Mouse (Mus musculus): Measurements from ENCODE around the gene Fsd2. TPM values are rescaled to one million over a fixed set of nuclear protein-coding genes. Genes with fewer than 3 reads are reported as not detected.

The Fsd2 gene
- polyA plus RNA-seq, 1 experiment from 2014 or later = 65.8 TPM

DNA sequence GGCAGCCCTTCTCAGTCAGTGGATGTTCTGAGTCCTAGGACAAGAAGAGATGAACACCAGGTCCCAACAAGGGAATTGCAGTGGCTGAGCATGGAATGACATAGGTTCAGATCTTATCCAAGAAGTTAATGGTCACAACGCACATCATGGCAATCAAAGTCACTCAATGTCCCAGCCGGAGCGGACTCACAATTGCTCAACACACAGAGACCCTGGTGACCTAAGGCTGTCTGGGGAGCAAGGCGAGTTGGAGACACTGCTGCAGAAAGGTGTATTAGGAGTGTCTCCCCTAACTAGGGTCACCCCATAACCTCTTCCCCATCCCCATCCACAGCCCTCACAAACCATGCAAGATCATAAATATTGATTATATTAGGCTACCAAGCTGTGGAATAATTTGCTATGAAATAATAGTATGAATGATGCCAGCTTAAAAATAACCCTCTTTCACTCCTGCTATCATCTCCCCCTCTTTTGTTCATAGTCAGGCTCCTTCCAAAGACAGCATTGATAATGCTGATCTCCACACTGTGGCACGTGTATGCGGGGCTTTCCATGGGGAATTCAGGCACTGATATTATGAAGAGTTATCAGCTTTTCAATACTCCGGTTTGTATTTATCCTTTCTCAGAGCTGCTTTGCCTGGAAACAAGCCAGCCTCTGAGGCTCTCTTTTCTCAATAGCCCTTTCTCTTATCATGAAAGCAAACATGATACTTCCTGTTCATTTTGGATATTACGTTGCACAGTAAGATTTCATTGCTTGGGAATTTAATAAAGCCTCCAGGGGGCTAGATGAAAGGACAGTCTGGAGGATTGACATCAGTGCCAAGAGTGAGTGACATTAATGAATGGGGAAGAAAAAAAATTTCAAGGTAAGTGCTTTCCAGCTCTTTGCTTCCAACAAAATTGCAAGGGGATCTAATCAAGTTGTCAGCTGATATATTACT lies 6.4 kb downstream of the Fsd2 start:
- H3K27ac ChIP-seq (ENCODE audit: poor library complexity, severe bottlenecking) = peak overlapping the region; percentile 50
- H3K9ac ChIP-seq = no peak overlapping the region
- ATAC-seq (ENCODE audit: insufficient number of reproducible peaks, low FRiP score) = no peak
- H3K27me3 ChIP-seq (replicated peaks) = no peaks in the 10 kb centered on the region
- WGBS = 51% methylated on average over 8 of the region's 8 CpGs
- no peak overlapping the region for H3K4me3 ChIP-seq
- H3K9me3 ChIP-seq (replicated peaks) = no peaks in the 10 kb centered on the region
- H3K4me2 ChIP-seq = no peak overlapping the region
- peaks cover 43% of the 10 kb centered on the region for H3K4me1 ChIP-seq (replicated peaks)
- H3K36me3 ChIP-seq = peaks cover 24% of the 10 kb centered on the region

DNA sequence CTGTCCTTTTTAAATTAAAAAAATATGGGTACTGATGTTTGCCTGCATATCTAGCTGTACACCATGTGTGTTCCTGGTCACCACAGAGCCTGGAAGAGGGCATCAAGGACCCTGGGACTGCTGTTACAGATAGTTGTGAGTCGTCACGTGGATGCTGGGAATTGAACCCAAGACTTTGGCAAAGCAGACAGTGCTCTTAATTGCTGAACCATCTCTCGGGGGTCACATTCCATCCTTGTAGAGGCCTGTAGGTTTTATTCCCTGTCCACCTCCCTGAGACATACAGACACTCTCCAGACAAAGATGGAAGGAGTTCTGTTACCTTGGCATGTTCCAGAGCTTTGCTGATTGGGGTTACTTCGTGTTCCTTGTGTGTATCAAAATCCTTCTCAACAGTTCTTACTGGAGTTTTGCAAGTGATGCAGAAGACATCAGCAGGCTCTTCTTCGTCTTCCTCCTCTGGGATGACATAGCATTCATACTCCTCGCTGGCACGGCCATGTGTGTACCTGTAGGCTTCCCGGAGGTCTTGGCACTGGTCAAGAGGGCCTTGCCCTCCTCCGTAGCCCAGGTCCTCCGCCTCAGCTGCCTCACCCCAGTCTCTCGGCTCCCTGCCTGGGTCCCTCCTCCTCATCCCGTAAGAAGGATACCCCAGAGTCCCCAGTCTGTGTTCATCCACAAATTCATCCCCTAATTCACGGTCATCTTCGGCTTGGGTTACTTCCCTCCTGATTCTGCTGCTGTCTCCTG lies 7.3 kb downstream of the Fsd2 start:
- ATAC-seq (ENCODE audit: insufficient number of reproducible peaks, low FRiP score) = no peak
- H3K4me2 ChIP-seq = no peak overlapping the region
- no peak overlapping the region for H3K9ac ChIP-seq
- 81% methylated on average over 14 of the region's 14 CpGs for WGBS
- no peaks in the 10 kb centered on the region for H3K27me3 ChIP-seq (replicated peaks)
- peaks cover 38% of the 10 kb centered on the region for H3K4me1 ChIP-seq (replicated peaks)
- peaks cover 25% of the 10 kb centered on the region for H3K36me3 ChIP-seq
- H3K9me3 ChIP-seq (replicated peaks) = no peaks in the 10 kb centered on the region
- H3K4me3 ChIP-seq = no peak overlapping the region
- H3K27ac ChIP-seq (ENCODE audit: poor library complexity, severe bottlenecking) = no peak overlapping the region

DNA sequence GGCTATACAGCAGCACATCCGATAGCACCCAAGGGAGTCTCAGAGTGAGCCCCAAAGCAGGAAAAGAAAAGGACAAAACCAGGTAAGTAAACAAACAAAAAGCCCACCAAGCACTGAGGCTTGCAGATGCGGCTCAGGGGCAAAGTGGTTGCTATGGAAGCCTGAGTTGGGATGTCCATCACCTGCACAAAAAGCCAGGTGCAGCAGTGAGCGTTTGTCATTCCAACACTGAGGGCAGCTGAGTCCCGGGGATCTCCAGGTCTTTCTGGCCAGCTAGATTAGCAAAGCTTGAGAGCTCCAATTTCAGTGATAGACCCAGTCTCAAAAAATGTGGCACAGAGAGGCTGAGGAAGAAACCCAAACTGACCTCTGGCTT lies 8.8 kb downstream of the Fsd2 start:
- Histone ChIP-seq H3K9me3 (replicated peaks) (no peaks in the 10 kb centered on the region), H3K36me3 (peaks cover 36% of the 10 kb centered on the region), H3K27me3 (replicated peaks) (no peaks in the 10 kb centered on the region), H3K27ac (ENCODE audit: poor library complexity, severe bottlenecking) (no peak overlapping the region), H3K4me1 (replicated peaks) (peaks cover 32% of the 10 kb centered on the region), H3K9ac (no peak overlapping the region), H3K4me2 (no peak overlapping the region), H3K4me3 (no peak overlapping the region)
- no peak for ATAC-seq (ENCODE audit: insufficient number of reproducible peaks, low FRiP score)
- 50% methylated on average over 4 of the region's 4 CpGs for WGBS

DNA sequence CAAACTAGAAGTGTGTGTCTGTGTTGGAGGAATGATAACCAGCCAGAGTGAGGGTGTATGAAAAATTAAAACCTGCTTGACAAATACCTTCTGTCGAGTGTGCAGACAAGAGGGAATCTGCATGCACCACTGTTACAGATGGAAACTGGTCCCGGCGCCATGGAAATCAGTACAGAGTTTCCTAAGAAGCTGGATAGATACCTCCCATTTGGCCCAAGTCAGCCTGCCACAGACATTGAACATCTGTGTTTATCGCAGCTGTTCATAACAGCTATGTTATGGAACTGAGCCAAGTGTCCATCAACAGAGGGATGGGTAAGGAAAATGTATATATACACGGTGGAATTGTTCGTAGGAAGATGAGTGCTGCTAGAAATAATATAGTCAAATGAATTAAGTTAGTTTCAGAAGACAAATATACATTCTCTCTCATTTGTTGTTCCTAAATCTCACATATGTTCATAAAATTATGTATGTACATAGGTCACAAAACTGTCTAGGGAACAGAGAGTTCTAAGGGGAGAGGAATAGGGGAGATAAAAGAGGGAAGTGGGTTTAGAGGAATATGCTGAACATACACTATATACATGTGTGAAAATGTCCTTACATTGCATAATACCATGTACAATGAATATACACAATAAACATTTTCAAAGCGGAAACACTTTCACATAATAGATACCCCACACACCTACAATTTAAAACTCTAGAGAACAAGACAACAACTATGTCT lies 9.3 kb downstream of the Fsd2 start:
- Histone ChIP-seq H3K27ac (ENCODE audit: poor library complexity, severe bottlenecking) (no peak overlapping the region), H3K4me3 (no peak overlapping the region), H3K36me3 (peaks cover 41% of the 10 kb centered on the region), H3K4me1 (replicated peaks) (peaks cover 30% of the 10 kb centered on the region), H3K4me2 (no peak overlapping the region), H3K9me3 (replicated peaks) (no peaks in the 10 kb centered on the region), H3K9ac (no peak overlapping the region), H3K27me3 (replicated peaks) (no peaks in the 10 kb centered on the region)
- 66% methylated on average over 7 of the region's 7 CpGs for WGBS
- ATAC-seq (ENCODE audit: insufficient number of reproducible peaks, low FRiP score) = no peak

DNA sequence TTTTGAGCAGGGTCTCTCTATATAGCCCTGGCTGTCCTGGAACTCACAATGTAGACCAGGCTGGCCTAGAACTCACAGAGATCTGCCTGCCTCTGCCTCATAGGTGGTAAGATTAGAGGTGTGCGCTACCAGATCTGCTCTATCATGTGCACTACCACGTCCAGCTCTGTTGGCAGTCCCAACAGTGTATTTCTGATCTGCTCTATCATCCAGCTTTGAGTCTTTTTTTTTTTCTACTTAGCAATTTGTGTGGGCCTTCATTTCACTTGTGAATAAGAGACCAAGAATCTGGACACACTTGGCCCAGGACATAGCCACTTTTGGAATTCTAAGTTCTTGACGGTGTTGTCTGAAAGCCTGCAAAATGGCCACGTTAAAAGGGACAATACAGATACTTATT lies 9.9 kb downstream of the Fsd2 start:
- WGBS = 71% methylated on average over 4 of the region's 4 CpGs
- Histone ChIP-seq H3K36me3 (peaks cover 47% of the 10 kb centered on the region), H3K9me3 (replicated peaks) (no peaks in the 10 kb centered on the region), H3K27ac (ENCODE audit: poor library complexity, severe bottlenecking) (no peak overlapping the region), H3K27me3 (replicated peaks) (no peaks in the 10 kb centered on the region), H3K4me3 (no peak overlapping the region), H3K4me1 (replicated peaks) (peaks cover 30% of the 10 kb centered on the region), H3K9ac (no peak overlapping the region), H3K4me2 (no peak overlapping the region)
- no peak for ATAC-seq (ENCODE audit: insufficient number of reproducible peaks, low FRiP score)

DNA sequence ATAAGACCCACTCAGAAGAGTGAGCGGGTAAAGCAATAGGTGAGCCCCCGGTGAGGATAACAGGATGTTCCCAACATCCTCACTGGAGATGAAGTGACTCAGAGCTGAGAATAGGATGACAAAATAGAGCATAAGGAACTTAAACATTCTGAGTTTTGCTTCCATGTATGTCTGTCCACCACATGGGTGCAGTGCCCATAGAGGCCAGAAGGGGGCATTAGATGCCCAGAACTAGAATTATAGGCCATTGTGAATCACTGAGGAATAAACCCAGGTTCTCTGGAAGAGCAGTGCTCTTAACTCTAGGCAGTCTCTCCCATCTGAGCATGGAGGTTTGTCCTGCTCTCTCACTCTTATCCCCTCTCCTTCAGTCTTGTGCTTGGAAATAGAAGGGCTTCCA lies 12.4 kb downstream of the Fsd2 start:
- 78% methylated on average over 2 of the region's 2 CpGs for WGBS
- Histone ChIP-seq H3K4me1 (replicated peaks) (peaks cover 10% of the 10 kb centered on the region), H3K27ac (ENCODE audit: poor library complexity, severe bottlenecking) (no peak overlapping the region), H3K4me3 (no peak overlapping the region), H3K9ac (no peak overlapping the region), H3K9me3 (replicated peaks) (no peaks in the 10 kb centered on the region), H3K4me2 (no peak overlapping the region), H3K36me3 (peaks cover 62% of the 10 kb centered on the region), H3K27me3 (replicated peaks) (no peaks in the 10 kb centered on the region)
- no peak for ATAC-seq (ENCODE audit: insufficient number of reproducible peaks, low FRiP score)

DNA sequence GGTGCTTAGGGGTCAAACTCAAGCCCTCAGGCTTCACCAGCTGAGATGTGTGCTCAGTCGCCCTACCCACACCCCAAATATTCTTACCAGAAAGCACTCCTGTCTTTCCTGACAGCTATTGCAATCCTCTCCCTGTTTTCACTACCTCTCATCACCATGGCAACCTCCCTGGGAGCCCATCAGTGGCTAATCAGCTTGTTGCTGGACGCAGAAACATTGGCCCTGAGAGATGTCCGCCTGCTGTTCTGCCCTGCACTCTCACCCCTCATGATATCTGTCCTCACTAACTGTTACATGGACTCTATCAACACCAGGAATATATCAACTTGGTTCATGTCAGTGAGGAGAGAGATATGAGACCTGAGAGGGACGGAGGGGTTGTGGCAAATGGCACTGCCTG lies 13.2 kb downstream of the Fsd2 start:
- H3K27ac ChIP-seq (ENCODE audit: poor library complexity, severe bottlenecking) = no peak overlapping the region
- whole genome bisulfite sequencing = 37% methylated on average over 4 of the region's 4 CpGs
- peaks cover 62% of the 10 kb centered on the region for H3K36me3 ChIP-seq
- no peak overlapping the region for H3K4me3 ChIP-seq
- no peak for ATAC-seq (ENCODE audit: insufficient number of reproducible peaks, low FRiP score)
- no peaks in the 10 kb centered on the region for H3K27me3 ChIP-seq (replicated peaks)
- no peaks in the 10 kb centered on the region for H3K9me3 ChIP-seq (replicated peaks)
- H3K4me1 ChIP-seq (replicated peaks) = peaks cover 10% of the 10 kb centered on the region
- no peak overlapping the region for H3K4me2 ChIP-seq
- H3K9ac ChIP-seq = no peak overlapping the region

DNA sequence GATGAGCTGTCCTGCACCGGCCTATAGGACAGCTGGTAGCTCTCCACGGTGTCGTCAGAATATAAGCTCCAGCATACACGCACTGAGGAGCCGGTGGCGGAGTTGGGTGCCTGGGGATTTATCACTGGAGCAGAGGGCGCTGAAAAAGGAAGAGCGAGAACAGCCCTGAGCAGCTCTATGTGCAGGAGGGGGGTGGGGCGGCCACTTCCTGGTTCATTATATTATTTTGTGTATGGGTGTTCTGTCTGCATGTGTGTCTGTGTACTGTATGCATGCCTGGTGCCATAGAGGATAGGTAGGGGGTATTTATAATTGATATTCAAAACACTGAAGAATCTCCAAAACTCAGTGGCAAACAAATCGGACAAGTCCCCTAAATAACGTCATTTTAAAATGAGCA lies 17.9 kb downstream of the Fsd2 start:
- no peaks in the 10 kb centered on the region for H3K9me3 ChIP-seq (replicated peaks)
- no peak for ATAC-seq (ENCODE audit: insufficient number of reproducible peaks, low FRiP score)
- peaks cover 4% of the 10 kb centered on the region; the same call in 1 of the 2 replicates for H3K4me1 ChIP-seq (replicated peaks)
- WGBS = 63% methylated on average over 11 of the region's 11 CpGs
- H3K27ac ChIP-seq (ENCODE audit: poor library complexity, severe bottlenecking) = no peak overlapping the region
- H3K4me3 ChIP-seq = no peak overlapping the region
- no peak overlapping the region for H3K9ac ChIP-seq
- peaks cover 83% of the 10 kb centered on the region for H3K36me3 ChIP-seq
- no peak overlapping the region for H3K4me2 ChIP-seq
- H3K27me3 ChIP-seq (replicated peaks) = no peaks in the 10 kb centered on the region

DNA sequence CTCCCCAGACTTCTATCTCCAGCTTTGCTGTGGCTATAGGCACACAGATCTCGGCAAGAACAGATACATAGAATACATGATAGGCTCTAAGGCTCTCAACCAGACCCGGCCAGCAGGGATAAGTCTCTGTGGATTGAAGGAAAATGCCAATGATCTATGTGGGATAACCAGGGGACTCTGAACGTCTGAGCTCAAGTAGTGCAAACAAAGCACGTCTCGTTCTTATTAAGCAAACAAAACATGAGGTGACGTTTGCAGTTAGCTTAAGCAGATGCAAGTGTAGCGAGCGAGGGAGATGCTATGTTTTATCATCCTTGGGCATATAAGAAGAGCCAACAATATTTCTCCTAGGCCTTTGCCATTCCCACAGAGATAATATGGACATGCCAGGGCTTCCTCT lies 23.8 kb downstream of the Fsd2 start:
- Histone ChIP-seq H3K9ac (no peak overlapping the region), H3K4me1 (replicated peaks) (no peaks in the 10 kb centered on the region), H3K27ac (ENCODE audit: poor library complexity, severe bottlenecking) (no peak overlapping the region), H3K9me3 (replicated peaks) (no peaks in the 10 kb centered on the region), H3K4me2 (no peak overlapping the region), H3K27me3 (replicated peaks) (no peaks in the 10 kb centered on the region), H3K36me3 (peaks cover 83% of the 10 kb centered on the region), H3K4me3 (no peak overlapping the region)
- WGBS = 76% methylated on average over 8 of the region's 8 CpGs
- no peak for ATAC-seq (ENCODE audit: insufficient number of reproducible peaks, low FRiP score)

DNA sequence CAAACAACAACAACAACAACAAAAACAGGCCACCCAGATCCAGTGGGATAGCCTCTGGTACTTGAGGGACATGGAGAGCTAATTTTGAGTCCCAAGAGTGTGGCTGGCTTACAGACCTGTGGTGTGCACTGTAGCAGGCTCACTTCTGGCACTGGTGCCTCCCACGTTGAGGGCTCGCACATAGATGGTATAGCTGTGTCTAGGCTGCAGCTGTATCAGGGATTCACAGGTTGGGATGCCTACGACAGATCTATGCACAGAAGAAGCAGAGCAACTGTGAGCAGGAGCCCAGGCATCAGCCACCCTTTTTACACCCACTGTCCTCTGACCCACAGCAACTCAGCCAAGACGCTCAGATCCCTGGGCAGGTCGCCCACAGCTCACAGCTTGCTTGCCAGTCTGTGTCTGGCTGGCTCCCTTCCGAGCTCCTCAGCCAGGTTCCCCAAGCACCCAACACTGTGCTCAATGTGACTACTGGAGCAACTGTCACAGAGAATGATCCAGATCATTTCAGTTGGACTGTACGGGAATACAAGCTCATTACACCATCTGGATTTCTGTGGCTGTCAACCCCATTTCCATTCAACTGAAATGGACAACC lies 24.7 kb downstream of the Fsd2 start:
- no peaks in the 10 kb centered on the region for H3K9me3 ChIP-seq (replicated peaks)
- H3K27ac ChIP-seq (ENCODE audit: poor library complexity, severe bottlenecking) = no peak overlapping the region
- H3K4me2 ChIP-seq = no peak overlapping the region
- no peak overlapping the region for H3K4me3 ChIP-seq
- no peak overlapping the region for H3K9ac ChIP-seq
- H3K36me3 ChIP-seq = peaks cover 84% of the 10 kb centered on the region
- no peaks in the 10 kb centered on the region for H3K4me1 ChIP-seq (replicated peaks)
- WGBS = 85% methylated on average over 7 of the region's 7 CpGs
- no peaks in the 10 kb centered on the region for H3K27me3 ChIP-seq (replicated peaks)
- no peak for ATAC-seq (ENCODE audit: insufficient number of reproducible peaks, low FRiP score)

DNA sequence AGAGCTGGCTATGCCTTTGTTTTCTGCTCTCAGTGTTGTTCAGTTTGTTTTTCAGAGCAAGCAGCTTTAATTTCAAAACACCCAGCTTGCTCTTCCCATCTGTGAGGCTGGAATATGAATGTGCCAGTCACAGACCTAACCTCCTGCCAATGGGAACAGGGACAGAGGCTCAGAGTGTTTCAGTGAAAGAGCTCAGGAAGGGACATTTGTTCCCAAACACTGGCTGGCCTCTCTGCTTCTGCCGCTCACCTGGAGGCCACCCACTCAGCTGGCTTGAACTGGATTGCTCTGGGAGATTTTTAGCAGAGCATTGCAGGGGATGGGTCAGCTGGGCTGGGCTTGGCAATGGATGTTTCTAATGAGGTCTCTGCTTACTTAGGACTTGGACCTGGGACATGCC lies 25.7 kb downstream of the Fsd2 start:
- H3K4me2 ChIP-seq = no peak overlapping the region
- no peak overlapping the region for H3K4me3 ChIP-seq
- no peak overlapping the region for H3K27ac ChIP-seq (ENCODE audit: poor library complexity, severe bottlenecking)
- no peaks in the 10 kb centered on the region for H3K9me3 ChIP-seq (replicated peaks)
- 52% methylated on average over 1 of the region's 1 CpGs for WGBS
- no peak overlapping the region for H3K9ac ChIP-seq
- ATAC-seq (ENCODE audit: insufficient number of reproducible peaks, low FRiP score) = no peak
- no peaks in the 10 kb centered on the region for H3K4me1 ChIP-seq (replicated peaks)
- peaks cover 89% of the 10 kb centered on the region for H3K36me3 ChIP-seq
- H3K27me3 ChIP-seq (replicated peaks) = no peaks in the 10 kb centered on the region
